Mouse (Mus musculus) cerebellum, postnatal 25 days (tissue): Measurements from ENCODE around the gene Nfic.

Experiments
- DNase-seq, 2 experiments: peaks; one replicate each; pipeline ENCODE4 v3.0.0; 2021; ENCODE audit warnings: mixed read lengths in 2 of 2

Nfic gene

GRCm38 (mm10) chr10:81383802-81384604, 71.4 kb downstream of the Nfic start, which contains the start of the genes Dohh and Gm48551:
Gene Dohh (plus strand): TSS chr10:81384428.
Gene Gm48551 (plus strand): TSS chr10:81384466.
- DNase-seq: peak; percentile 98 to 100

DNA sequence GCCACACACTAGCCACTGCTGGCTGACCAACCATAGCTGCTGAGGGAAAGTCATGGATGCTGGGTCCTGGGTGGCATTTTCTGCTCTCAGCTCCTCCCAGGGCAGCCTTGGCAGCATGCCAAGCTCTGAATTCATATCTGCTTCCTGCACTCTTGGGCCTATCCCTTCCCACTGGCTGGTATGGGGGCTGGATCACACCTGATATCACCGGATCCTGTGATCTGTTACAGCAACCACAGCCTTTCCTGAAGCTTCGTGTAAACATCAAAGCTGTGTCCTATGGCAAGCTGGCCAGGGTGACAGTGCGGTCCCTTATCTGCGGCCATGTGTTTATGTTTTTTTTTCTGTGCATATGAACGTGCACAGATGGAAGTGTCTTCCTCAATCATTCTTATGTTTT, 73.4 kb downstream of the Nfic start:
- no peak for DNase-seq

DNA sequence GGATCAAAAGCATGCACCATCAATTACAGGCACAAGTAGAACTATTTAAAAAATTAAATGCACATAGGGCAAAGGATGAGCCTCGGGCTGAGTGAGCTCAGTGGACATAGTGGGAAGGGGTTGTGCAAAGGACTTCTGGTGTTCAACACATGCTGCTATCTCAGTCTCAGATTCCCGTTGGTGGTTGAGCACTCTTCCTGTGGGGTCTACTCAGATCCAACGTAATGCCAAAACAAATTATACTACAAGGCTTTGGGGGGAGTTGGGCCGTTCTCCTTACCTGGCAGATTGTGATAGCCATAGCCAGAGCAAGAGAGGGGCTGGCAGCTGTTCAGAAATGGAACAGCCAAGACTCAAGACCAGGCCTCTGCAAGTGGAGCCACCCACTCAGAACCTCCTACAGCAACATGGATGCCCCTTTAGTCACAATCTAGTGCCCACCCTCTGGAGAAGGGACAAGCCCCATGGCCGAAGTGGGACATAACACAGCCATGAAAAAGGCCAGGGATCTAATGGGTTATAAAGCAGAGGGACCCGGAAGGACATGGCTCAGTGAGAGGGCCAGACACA, 75.5 kb downstream of the Nfic start:
- DNase-seq: no peak

DNA sequence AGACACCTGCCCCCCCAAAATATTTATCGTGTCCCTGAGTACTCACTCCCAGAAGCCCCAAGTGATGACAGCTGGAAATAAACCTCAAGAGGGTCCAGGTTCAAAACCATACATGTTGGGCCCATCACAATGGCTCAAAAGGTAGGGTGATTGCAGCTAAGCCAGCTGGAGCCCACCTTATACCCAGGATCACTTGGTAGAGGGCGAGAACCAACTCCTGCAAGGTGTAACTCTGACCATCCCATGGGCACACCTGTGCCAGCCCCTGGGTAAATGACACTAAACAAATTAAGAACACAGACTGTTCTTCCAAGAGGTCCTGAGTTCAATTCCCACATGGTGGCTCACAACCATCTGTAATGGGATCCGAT, 76.3 kb downstream of the Nfic start:
- no peak for DNase-seq

- DNase-seq: peak; percentile 100
Measured at GRCm38 (mm10) chr10:81378553-81379182, 76.8 kb downstream of the Nfic start.

DNA sequence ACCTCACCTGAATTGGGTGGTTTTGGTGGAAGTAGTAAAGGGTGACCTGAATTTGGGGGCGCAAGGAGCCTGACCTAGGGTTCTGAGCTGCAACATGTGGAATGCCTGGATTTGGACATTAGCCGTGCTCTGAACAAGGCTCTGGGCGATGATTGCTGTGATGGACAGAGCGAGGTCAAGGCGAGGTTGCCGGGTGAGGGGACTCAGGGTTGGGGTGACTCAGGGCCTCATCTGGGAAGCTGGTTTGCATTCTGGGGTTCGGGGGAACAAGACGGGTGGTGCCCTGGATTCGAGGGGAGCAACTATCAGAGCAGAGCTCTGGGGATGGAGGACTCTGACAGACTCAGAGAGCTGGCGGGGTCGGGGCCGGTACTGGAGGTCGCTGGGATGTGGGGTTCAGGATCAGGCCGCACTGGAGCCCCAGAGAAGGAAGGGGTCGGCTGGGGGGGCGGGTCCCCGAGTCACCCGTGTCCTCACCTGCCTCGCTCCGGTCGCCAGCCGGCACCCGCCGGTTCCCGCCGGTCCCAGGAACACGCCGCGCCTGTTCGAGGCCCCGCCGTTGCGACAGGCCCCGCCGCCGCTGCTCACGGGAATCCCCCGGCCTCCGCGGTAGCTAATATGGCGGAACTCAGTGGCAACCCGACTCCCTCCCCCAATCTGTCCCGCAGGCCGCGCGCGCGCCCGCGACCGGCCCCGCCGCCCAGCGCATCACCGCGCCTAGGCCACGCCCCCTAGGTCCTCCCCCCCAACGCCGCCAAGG, 77.5 kb downstream of the Nfic start, which contains the start of gene Fzr1:
Gene Fzr1, minus strand, starts transcription at position 724 of the 760 bp plus-strand sequence.
- DNase-seq: no peak

- no peak for DNase-seq
Measured at GRCm38 (mm10) chr10:81377362-81377664, 78.1 kb downstream of the Nfic start.

DNA sequence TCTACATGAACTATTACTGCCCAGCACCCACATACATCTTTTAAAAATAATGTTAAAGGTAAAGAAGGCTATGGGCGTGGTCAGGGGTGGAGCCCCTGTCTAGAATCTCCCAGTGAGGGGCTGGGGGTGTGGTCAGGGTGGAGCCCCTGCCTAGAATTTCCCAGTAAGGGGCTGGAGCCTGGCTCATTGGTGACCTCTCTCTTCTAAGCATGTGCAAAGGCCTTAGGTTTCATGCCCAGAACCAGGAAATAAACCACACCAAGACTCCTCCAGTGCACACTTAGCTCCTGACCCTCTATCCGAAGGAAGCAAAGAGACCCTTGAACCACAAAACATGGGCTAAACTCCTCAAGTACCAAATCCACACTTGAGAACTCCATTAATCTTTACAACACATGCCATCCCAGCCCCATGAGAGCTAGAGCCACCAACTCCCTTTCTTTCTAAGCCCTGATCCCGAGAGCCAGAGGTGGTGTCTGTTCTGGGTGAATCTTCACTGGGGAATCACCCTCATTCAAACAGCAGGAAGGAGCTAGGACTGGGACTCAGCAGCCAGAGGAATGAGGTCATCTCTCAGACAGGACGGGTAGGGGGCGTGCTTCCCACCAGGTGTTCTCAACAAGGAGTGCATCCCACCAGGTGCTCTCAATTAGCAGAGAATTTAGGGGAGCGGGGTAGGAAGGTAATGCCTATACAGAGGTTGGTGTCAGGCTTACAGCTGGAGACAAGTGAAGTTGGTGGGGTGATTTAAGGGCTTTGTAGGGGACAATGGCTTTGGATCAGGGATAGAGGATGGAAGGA, 78.7 kb downstream of the Nfic start:
- DNase-seq: no peak

DNA sequence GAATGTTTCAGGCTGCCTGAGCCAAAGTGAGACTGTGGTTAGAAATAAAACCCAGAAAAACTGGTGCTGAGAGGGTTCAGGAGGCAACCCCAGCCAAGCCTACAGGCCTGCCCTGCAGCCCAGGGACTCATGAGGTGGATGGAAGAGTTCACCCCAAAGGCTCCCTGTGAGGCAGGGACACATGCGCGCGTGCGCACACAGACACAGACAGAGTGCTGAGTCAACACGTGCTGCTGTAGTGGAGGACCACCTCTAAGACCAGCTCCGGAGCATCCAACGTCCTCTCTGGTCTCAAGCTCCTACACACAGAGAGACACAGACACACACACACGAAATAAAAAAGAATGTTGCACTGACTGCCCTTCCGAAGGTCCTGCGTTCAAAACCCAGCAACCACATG, 80.1 kb downstream of the Nfic start:
- no peak for DNase-seq

- DNase-seq: no peak
Measured at GRCm38 (mm10) chr10:81367207-81367495, 88.3 kb downstream of the Nfic start.

GRCm38 (mm10) chr10:81366477-81367206, 88.8 kb downstream of the Nfic start:
- no peak for DNase-seq

DNA sequence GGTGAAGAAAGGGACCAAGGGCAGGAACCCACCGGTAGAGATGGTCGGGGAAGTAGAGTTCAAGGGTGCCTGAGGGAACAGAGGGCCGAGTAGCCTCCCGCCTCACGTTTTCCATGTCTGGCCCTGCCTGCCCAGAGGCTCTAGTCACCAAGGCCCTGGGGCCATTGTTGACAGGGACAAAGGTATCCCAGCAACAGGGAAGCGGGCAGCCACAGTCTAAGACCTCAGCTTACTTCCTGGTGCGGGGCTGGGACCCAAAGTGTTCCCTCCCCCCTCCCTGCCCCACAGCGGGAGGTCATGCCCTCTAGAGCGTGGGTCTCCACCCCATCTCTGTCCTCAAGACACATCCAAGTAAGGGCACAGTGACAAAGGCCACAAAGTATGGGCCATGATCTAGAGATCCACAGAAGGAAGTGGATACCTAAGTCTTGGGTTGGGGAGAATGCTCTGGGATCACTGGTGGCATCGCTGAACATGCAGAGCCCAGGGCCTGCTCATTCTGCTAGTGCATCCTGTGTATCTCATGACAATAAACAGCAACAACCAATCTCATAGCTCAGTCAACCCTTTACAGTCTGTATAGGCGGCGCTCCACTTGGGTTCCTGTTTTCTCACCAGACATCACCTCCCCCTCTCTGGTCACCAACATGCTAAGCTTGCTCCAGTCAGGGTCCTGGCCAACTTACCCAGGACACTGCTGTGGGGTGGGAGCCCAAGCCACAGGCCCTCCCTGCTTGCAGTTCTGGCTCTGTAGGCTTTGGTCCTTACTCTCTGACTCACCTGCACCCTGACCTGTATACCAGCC, 89.6 kb downstream of the Nfic start, which contains the start of gene 4930404N11Rik:
Gene 4930404N11Rik, minus strand, starts transcription at position 145 of the 805 bp plus-strand sequence.
- peak in 1 of 2 experiments; percentile 51 for DNase-seq

DNA sequence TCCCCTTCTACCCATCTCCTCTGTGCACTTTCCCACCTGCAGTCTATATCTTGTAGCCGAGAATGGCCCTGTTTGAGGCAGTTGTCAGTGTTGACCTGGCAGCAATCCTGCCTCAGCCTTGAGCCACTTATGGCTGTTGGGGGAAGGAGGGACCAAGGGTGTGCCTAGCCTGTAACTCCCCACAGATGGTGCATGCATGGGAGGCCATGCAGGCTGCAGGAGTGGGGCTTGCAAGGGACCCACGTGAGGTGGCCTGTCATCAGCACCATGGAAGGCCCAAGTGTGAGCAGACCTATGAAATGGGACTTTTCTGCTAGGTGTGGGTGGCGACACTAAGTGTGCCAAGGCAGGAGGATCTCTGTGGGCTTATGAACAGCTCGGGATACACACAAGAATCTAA, 90.4 kb downstream of the Nfic start:
- DNase-seq: peak in 1 of 2 experiments; percentile 52

DNA sequence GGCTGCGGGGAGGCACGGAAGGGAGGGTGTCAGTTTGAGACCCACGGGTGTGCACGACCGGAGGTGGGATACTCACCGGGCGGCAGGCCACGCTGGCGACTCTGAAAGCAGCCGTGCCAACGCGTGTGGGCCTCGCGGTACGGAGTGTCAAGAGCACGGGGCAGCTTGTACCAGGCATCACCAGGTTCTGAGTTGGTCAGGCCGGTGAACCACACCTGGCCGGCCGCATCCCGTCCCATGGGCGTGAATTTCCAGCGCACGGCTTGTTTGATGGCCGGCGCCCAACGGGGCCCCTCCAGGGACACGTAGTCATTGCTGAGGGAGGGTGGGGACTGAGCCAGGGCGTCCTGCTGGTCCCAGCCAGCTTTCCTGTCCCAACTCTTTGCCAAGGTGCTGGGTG, 90.8 kb downstream of the Nfic start:
- peak in 1 of 2 experiments; percentile 58 for DNase-seq

GRCm38 (mm10) chr10:81363436-81364346, 91.7 kb downstream of the Nfic start:
- peak in 1 of 2 experiments; percentile 47 for DNase-seq

DNA sequence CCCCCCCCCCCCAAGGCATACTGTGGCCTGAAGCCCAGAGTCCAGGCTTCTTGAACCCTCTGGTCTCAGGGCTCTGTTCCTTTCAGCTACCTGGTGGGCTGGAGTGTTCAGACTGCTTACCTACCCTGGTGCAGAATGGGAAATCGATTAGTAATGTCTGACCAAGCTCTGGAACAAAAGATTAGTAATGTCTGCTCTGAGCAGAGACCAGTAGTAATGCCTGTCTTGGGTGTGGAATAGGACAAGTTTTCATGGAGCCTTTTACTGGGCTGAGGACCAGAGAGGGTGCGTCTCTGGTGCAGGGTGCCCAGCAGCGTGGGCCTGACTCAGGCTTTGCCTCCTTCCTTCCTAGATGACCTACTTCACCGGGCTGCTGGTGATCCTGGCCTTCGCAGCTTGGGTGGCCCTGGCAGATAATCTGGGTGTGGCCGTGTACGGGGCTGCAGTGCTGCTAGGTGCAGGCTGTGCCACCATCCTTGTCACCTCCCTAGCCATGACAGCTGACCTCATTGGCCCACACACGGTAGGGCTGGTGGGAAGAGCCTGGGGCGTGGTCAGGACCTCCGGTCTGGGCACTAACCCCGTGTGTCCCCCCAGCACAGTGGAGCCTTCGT, 93.0 kb downstream of the Nfic start:
- no peak for DNase-seq

- no peak for DNase-seq
Measured at GRCm38 (mm10) chr10:81360721-81361120, 94.7 kb downstream of the Nfic start.

- DNase-seq: no peak
Measured at GRCm38 (mm10) chr10:81358841-81359240, 96.6 kb downstream of the Nfic start.

DNA sequence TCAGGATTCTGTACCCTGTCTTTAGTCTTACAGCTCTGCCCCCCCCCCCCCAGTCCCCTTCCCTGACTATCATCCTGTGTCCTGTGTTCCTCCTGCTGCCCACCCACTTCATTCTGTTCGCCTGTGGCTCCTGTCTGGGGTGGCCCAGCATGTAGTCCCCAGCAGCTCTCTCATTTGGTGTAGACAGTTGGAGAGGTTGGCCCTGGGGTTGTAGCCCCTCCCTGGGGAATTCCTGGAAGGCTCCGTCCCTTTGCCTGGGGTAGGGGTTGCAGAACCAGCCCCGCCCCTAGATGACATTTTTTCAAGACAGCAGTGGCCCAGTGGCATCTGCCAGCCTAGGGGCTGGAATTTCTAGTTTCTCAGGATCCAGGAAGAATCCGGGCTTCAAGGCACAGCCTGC, 97.2 kb downstream of the Nfic start:
- DNase-seq: no peak
